Mouse (Mus musculus) heart, postnatal 0 days (tissue): Measurements from ENCODE around the gene Usp2.

Experiments used
- CTCF ChIP-seq: IDR thresholded peaks from 2 replicates; pipeline ENCODE4 v1.5.1; 2016; ENCODE audit warnings: antibody characterized with exemption, control low read depth, low read depth
- EP300 ChIP-seq: IDR thresholded peaks from 2 replicates; pipeline ENCODE4 v1.6.1; 2016; ENCODE audit warnings: antibody characterized with exemption, low read depth

GRCm38 (mm10) chr9:44130581-44131275 is 63.9 kb downstream of the Usp2 start:
- TF ChIP-seq CTCF = no peak
- TF ChIP-seq EP300 = no peak
